Mouse (Mus musculus): ENCODE measurements around the gene Hist1h1d. TPM values are rescaled to one million over a fixed set of nuclear protein-coding genes. Genes with fewer than 3 reads are reported as not detected.
"Not testable (repeated sequence)": the region's sequence is repeated elsewhere in the genome, so short reads cannot be mapped to it uniquely, and the experiment has no call there.

Gene Hist1h1d
- polyA plus RNA-seq, 1 experiment from 2014 or later: 0.21 TPM

DNA sequence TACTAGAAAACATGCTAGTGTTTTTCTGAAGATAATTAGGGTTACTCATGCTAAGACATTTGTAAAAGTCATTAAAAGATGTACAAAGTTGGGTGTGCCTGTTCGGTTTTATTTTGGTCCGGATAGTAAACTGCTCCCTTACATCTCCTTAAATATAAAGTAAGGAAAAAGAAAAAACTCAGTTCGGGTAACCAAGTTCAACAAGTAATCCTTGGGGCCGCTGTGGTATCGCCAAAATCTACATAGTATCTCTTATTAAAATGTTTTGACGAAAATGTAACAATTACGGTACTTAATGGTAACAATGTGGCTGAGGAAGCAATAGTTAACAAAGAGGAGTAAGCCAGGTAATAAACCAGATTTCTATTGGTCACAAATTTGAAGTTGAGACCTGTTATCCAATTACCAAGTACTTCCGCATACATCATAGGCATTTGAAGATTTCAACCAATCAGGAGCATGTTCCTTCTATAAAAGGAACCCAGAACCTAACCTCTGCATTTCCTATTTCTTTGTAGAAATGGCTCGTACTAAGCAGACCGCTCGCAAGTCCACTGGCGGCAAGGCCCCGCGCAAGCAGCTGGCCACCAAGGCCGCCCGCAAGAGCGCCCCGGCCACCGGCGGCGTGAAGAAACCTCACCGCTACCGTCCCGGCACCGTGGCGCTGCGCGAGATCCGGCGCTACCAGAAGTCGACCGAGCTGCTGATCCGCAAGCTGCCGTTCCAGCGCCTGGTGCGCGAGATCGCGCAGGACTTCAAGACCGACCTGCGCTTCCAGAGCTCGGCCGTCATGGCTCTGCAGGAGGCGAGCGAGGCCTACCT lies 8.9 kb upstream of the Hist1h1d start, which contains the start of gene Hist1h3f:
Hist1h3f (plus strand) TSS at position 88 of the 822 bp plus-strand sequence.
- Histone ChIP-seq H3K4me3 (ENCODE audit: low read depth, low read length) (peak within 1 kb of the TSS; percentile 36), H3K4me1 (replicated peaks; ENCODE audit: control insufficient read depth, insufficient read depth, low read length) (no peaks in the 10 kb centered on the region; the same call in 1 of the 2 replicates), H3K4me2 (replicated peaks; ENCODE audit: low read depth) (peak within 1 kb of the TSS; percentile 78), H3K36me3 (ENCODE audit: control insufficient read depth, insufficient read depth) (no peaks in the 10 kb centered on the region), H3K9me3 (ENCODE audit: control insufficient read depth) (no peaks in the 10 kb centered on the region), H3K9ac (ENCODE audit: low read depth, low read length) (peak within 1 kb of the TSS; percentile 40), H3K27me3 (replicated peaks; ENCODE audit: control insufficient read depth, insufficient read depth, low read length) (no peaks in the 10 kb centered on the region), H3K27ac (ENCODE audit: low read depth, low read length) (peak within 1 kb of the TSS; percentile 73)
- ATAC-seq: peak; percentile 91
- no peak for TF ChIP-seq CTCF (IDR thresholded peaks at IDR 0.05; ENCODE audit: low read depth)
- WGBS: 1% methylated on average over 22 of the region's 45 CpGs

- H3K27me3 ChIP-seq (replicated peaks; ENCODE audit: control insufficient read depth, insufficient read depth, low read length); H3K4me1 ChIP-seq (replicated peaks; ENCODE audit: control insufficient read depth, insufficient read depth, low read length); H3K9me3 ChIP-seq (ENCODE audit: control insufficient read depth); ATAC-seq; H3K9ac ChIP-seq (ENCODE audit: low read depth, low read length); H3K27ac ChIP-seq (ENCODE audit: low read depth, low read length); H3K36me3 ChIP-seq (ENCODE audit: control insufficient read depth, insufficient read depth): not testable (repeated sequence)
- under 1% methylated on average over 11 of the region's 14 CpGs for WGBS
- H3K4me3 ChIP-seq (ENCODE audit: low read depth, low read length): peak overlapping the region; percentile 36
- peak overlapping the region; percentile 78 for H3K4me2 ChIP-seq (replicated peaks; ENCODE audit: low read depth)
Measured at GRCm38 (mm10) chr13:23544787-23545120, 8.3 kb upstream of the Hist1h1d start.

- Histone ChIP-seq H3K4me2 (replicated peaks; ENCODE audit: low read depth) (no peak overlapping the region), H3K36me3 (ENCODE audit: control insufficient read depth, insufficient read depth) (no peaks in the 10 kb centered on the region), H3K27me3 (replicated peaks; ENCODE audit: control insufficient read depth, insufficient read depth, low read length) (no peaks in the 10 kb centered on the region), H3K4me3 (ENCODE audit: low read depth, low read length) (no peak overlapping the region), H3K9me3 (ENCODE audit: control insufficient read depth) (no peaks in the 10 kb centered on the region), H3K9ac (ENCODE audit: low read depth, low read length) (no peak overlapping the region), H3K4me1 (replicated peaks; ENCODE audit: control insufficient read depth, insufficient read depth, low read length) (no peaks in the 10 kb centered on the region; the same call in 1 of the 2 replicates), H3K27ac (ENCODE audit: low read depth, low read length) (no peak overlapping the region)
- no peak for ATAC-seq
- TF ChIP-seq CTCF (IDR thresholded peaks at IDR 0.05; ENCODE audit: low read depth): no peak
- 71% methylated on average over 5 of the region's 5 CpGs for WGBS
Measured at GRCm38 (mm10) chr13:23546694-23547093, 6.4 kb upstream of the Hist1h1d start.

DNA sequence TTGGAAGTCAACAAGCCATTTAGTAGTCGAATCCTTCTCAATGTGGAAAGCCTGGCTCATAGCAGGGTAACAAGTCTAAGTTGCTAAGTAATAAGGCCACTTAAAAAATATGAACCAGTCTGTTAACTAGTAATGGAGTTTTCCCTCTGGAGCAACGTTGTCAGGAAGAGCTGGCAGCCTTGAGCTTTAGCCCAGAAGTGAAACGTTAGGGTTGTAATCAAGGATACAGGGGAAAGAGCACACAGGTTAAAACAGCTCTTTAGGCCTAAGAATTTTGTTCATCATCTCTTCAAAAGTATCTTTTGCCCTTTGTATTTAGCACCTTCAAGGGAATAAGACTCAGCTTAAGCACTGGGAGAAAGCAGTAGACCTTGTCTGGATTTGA lies 2.3 kb upstream of the Hist1h1d start:
- Histone ChIP-seq H3K4me3 (ENCODE audit: low read depth, low read length) (peak overlapping the region; percentile 38), H3K27me3 (replicated peaks; ENCODE audit: control insufficient read depth, insufficient read depth, low read length) (no peaks in the 10 kb centered on the region), H3K9me3 (ENCODE audit: control insufficient read depth) (no peaks in the 10 kb centered on the region), H3K27ac (ENCODE audit: low read depth, low read length) (peak overlapping the region; percentile 76), H3K36me3 (ENCODE audit: control insufficient read depth, insufficient read depth) (no peaks in the 10 kb centered on the region), H3K4me1 (replicated peaks; ENCODE audit: control insufficient read depth, insufficient read depth, low read length) (no peaks in the 10 kb centered on the region), H3K9ac (ENCODE audit: low read depth, low read length) (peak overlapping the region; percentile 12; the same call in 1 of the 2 replicates), H3K4me2 (replicated peaks; ENCODE audit: low read depth) (peak overlapping the region; percentile 64)
- WGBS: 3% methylated on average over 3 of the region's 3 CpGs
- no peak for TF ChIP-seq CTCF (IDR thresholded peaks at IDR 0.05; ENCODE audit: low read depth)
- ATAC-seq: no peak

GRCm38 (mm10) chr13:23551146-23551834 lies 1.8 kb upstream of the Hist1h1d start, which contains the start of gene Hist1h4f:
Gene Hist1h4f (minus strand): TSS chr13:23551648.
- peak; percentile 69 for ATAC-seq
- H3K9me3 ChIP-seq (ENCODE audit: control insufficient read depth); H3K27me3 ChIP-seq (replicated peaks; ENCODE audit: control insufficient read depth, insufficient read depth, low read length); H3K4me1 ChIP-seq (replicated peaks; ENCODE audit: control insufficient read depth, insufficient read depth, low read length); H3K36me3 ChIP-seq (ENCODE audit: control insufficient read depth, insufficient read depth): not testable (repeated sequence)
- peak within 1 kb of the TSS; percentile 64 for H3K4me2 ChIP-seq (replicated peaks; ENCODE audit: low read depth)
- TF ChIP-seq CTCF (IDR thresholded peaks at IDR 0.05; ENCODE audit: low read depth): peak; percentile 72
- under 1% methylated on average over 47 of the region's 47 CpGs for WGBS
- H3K27ac ChIP-seq (ENCODE audit: low read depth, low read length): peak within 1 kb of the TSS; percentile 76
- H3K9ac ChIP-seq (ENCODE audit: low read depth, low read length): peak within 1 kb of the TSS; percentile 12; the same call in 1 of the 2 replicates
- peak within 1 kb of the TSS; percentile 38 for H3K4me3 ChIP-seq (ENCODE audit: low read depth, low read length)

Data from intestine, postnatal 0 days (tissue).